ENCODE assay signal across 10 mouse cellular contexts in genomic region chr19:25186316-25186715, GRCm38 (mm10). TPM values are rescaled to one million over a fixed set of nuclear protein-coding genes. Genes with fewer than 3 reads are reported as not detected.
A peak's percentile ranks its signal among the peaks of the same experiment; 100 is the strongest.
DNase-seq lines count a peak whose midpoint lies in the region; ATAC-seq and TF ChIP-seq lines count a peak whose summit lies in the region.
"Had no signal": no experiment of that assay in that cellular context is flagged by ENCODE, and none has a peak within 500 bp of the region (broad histone marks: within the 10 kb centered on the region; RNA-seq: fewer than 3 reads in every experiment).

No protein-coding gene starts in this region.

- no peaks in the 10 kb centered on the region for H3K27me3 ChIP-seq in heart, embryonic 10.5 days (ENCODE audit: insufficient read depth, poor library complexity, severe bottlenecking)
- H3K27me3 ChIP-seq in stomach, embryonic 14.5 days (ENCODE audit: control insufficient read depth, insufficient read depth, low read length): no peaks in the 10 kb centered on the region
- no peaks in the 10 kb centered on the region for H3K27me3 ChIP-seq in stomach, postnatal 0 days (ENCODE audit: control insufficient read depth, insufficient read depth, low read length)
- H3K27me3 ChIP-seq in heart, embryonic 15.5 days: no peaks in the 10 kb centered on the region
- H3K27me3 ChIP-seq in hindbrain, embryonic 13.5 days: no peaks in the 10 kb centered on the region

- H3K4me2 ChIP-seq in stomach, embryonic 14.5 days (replicated peaks; ENCODE audit: low read depth, low read length): no peak overlapping the region
- no peak overlapping the region for H3K4me2 ChIP-seq in stomach, postnatal 0 days (replicated peaks; ENCODE audit: low read depth)
- no peak overlapping the region for H3K4me2 ChIP-seq in heart, embryonic 15.5 days
- no peak overlapping the region for H3K4me2 ChIP-seq in hindbrain, embryonic 13.5 days

- TF ChIP-seq CTCF in stomach, postnatal 0 days (IDR thresholded peaks at IDR 0.05; ENCODE audit: low read depth): no peak

- H3K9me3 ChIP-seq in heart, embryonic 10.5 days: no peaks in the 10 kb centered on the region
- no peaks in the 10 kb centered on the region for H3K9me3 ChIP-seq in stomach, embryonic 14.5 days (ENCODE audit: control insufficient read depth, low read depth, low read length)
- no peaks in the 10 kb centered on the region for H3K9me3 ChIP-seq in stomach, postnatal 0 days (ENCODE audit: control insufficient read depth, low read length)
- no peaks in the 10 kb centered on the region for H3K9me3 ChIP-seq in heart, embryonic 15.5 days (replicated peaks)
- H3K9me3 ChIP-seq in hindbrain, embryonic 13.5 days: no peaks in the 10 kb centered on the region

- TF ChIP-seq EP300 in stomach, postnatal 0 days (optimal IDR thresholded peaks at IDR 0.05): no peak

- 57% methylated on average over 5 of the region's 5 CpGs for WGBS in heart, embryonic 10.5 days
- 65% methylated on average over 5 of the region's 5 CpGs for WGBS in stomach, embryonic 14.5 days
- 64% methylated on average over 5 of the region's 5 CpGs for WGBS in stomach, postnatal 0 days
- WGBS in heart, embryonic 15.5 days: 44% methylated on average over 5 of the region's 5 CpGs
- 87% methylated on average over 5 of the region's 5 CpGs for WGBS in hindbrain, embryonic 13.5 days

- H3K4me1 ChIP-seq in heart, embryonic 10.5 days: peaks cover 23% of the 10 kb centered on the region
- H3K4me1 ChIP-seq in stomach, embryonic 14.5 days (ENCODE audit: control insufficient read depth, insufficient read depth, low read length): 0 out of 2 replicates have a peak, but pooled peaks cover 3% of the 10 kb centered on the region
- 0 out of 2 replicates have a peak, but pooled peaks cover 2% of the 10 kb centered on the region for H3K4me1 ChIP-seq in stomach, postnatal 0 days (replicated peaks; ENCODE audit: control insufficient read depth, insufficient read depth)
- H3K4me1 ChIP-seq in heart, embryonic 15.5 days (replicated peaks): peaks cover 27% of the 10 kb centered on the region
- no peaks in the 10 kb centered on the region; the same call in 1 of the 2 replicates for H3K4me1 ChIP-seq in hindbrain, embryonic 13.5 days (replicated peaks)

- H3K9ac ChIP-seq in stomach, embryonic 14.5 days (replicated peaks; ENCODE audit: low read depth, low read length): no peak overlapping the region
- H3K9ac ChIP-seq in stomach, postnatal 0 days (ENCODE audit: low read length): no peak overlapping the region
- H3K9ac ChIP-seq in heart, embryonic 15.5 days: no peak overlapping the region
- H3K9ac ChIP-seq in hindbrain, embryonic 13.5 days: no peak overlapping the region

- H3K4me3 ChIP-seq in heart, embryonic 10.5 days: no peak overlapping the region
- H3K4me3 ChIP-seq in stomach, embryonic 14.5 days (ENCODE audit: low read depth, low read length): no peak overlapping the region
- no peak overlapping the region for H3K4me3 ChIP-seq in stomach, postnatal 0 days (ENCODE audit: low read depth, low read length)
- H3K4me3 ChIP-seq in heart, embryonic 15.5 days: no peak overlapping the region
- no peak overlapping the region for H3K4me3 ChIP-seq in hindbrain, embryonic 13.5 days

- no peaks in the 10 kb centered on the region for H3K36me3 ChIP-seq in heart, embryonic 10.5 days
- H3K36me3 ChIP-seq in stomach, embryonic 14.5 days (ENCODE audit: control insufficient read depth, insufficient read depth, low read length): no peaks in the 10 kb centered on the region
- no peaks in the 10 kb centered on the region for H3K36me3 ChIP-seq in stomach, postnatal 0 days (ENCODE audit: control insufficient read depth, insufficient read depth, low read length)
- H3K36me3 ChIP-seq in heart, embryonic 15.5 days: no peaks in the 10 kb centered on the region
- H3K36me3 ChIP-seq in hindbrain, embryonic 13.5 days: no peaks in the 10 kb centered on the region

- ATAC-seq in stomach, embryonic 14.5 days (ENCODE audit: insufficient number of reproducible peaks, insufficient read depth, low FRiP score, low read depth): no peak
- no peak for ATAC-seq in stomach, postnatal 0 days (ENCODE audit: low FRiP score, low TSS enrichment)
- ATAC-seq in heart, embryonic 15.5 days (replicated peaks; ENCODE audit: insufficient number of reproducible peaks, insufficient read depth, low FRiP score, low read depth): no peak
- no peak for ATAC-seq in hindbrain, embryonic 13.5 days (ENCODE audit: low FRiP score)

- H3K27ac ChIP-seq in heart, embryonic 10.5 days: no peak overlapping the region; the same call in 1 of the 2 replicates
- H3K27ac ChIP-seq in stomach, embryonic 14.5 days (ENCODE audit: low read length): peak overlapping the region; percentile 36; the same call in 1 of the 2 replicates
- H3K27ac ChIP-seq in stomach, postnatal 0 days (replicated peaks): no peak overlapping the region
- peak overlapping the region; percentile 47 for H3K27ac ChIP-seq in heart, embryonic 15.5 days
- H3K27ac ChIP-seq in hindbrain, embryonic 13.5 days: no peak overlapping the region

- DNase-seq in heart, adult 11 months: peak; percentile 94
- no peak for DNase-seq in heart, embryonic 10.5 days (ENCODE audit: low spot score)
- no peak for DNase-seq in stomach, postnatal 0 days (ENCODE audit: low spot score)
- peak; percentile 84 for DNase-seq in testis, postnatal 10 days (ENCODE audit: low spot score)
- DNase-seq in thymus, postnatal 0 days (ENCODE audit: low spot score): no peak
- DNase-seq: B cell, adult 2 months; kidney, adult 11 months had no signal

RNA-seq across cellular contexts. Expression of gene Kank1, which starts 50.5 kb away (rescaled TPM):
- 49.2 and 69.8 TPM in 2 replicates for polyA plus RNA-seq in heart, embryonic 10.5 days (2016; fragmentation: Nextera tagmentation; extraction: Ambion mirVana)
- polyA plus RNA-seq in stomach, embryonic 14.5 days (2014; fragmentation: Nextera tagmentation; extraction: Ambion mirVana): 21.8 and 24.7 TPM in 2 replicates
- polyA plus RNA-seq in stomach, postnatal 0 days (2015; fragmentation: Nextera tagmentation; extraction: Ambion mirVana): 24.5 and 27.4 TPM in 2 replicates
- 48.3 and 53.2 TPM in 2 replicates for polyA plus RNA-seq in heart, embryonic 15.5 days (2015; fragmentation: Nextera tagmentation; extraction: Ambion mirVana)
- 3.7 TPM in 2 replicates for polyA plus RNA-seq in thymus, postnatal 0 days (2015; fragmentation: Nextera tagmentation; extraction: Ambion mirVana)
- 9.2 and 10.2 TPM in 2 replicates for polyA plus RNA-seq in hindbrain, embryonic 13.5 days (2015; fragmentation: Nextera tagmentation; extraction: Ambion mirVana)

Comparison
In these comparisons a context has a peak if more than half of its experiments do, and no peak if none do; other contexts are left out.
1. DNase-seq: peak in heart, adult 11 months (single experiment) and testis, postnatal 10 days (single experiment); none in heart, embryonic 10.5 days (single experiment), stomach, postnatal 0 days (single experiment) and thymus, postnatal 0 days (single experiment).
2. H3K27ac ChIP-seq: peak in stomach, embryonic 14.5 days (single experiment) and heart, embryonic 15.5 days (single experiment); none in heart, embryonic 10.5 days (single experiment), stomach, postnatal 0 days (single experiment) and hindbrain, embryonic 13.5 days (single experiment).